In the genomic region with DNA sequence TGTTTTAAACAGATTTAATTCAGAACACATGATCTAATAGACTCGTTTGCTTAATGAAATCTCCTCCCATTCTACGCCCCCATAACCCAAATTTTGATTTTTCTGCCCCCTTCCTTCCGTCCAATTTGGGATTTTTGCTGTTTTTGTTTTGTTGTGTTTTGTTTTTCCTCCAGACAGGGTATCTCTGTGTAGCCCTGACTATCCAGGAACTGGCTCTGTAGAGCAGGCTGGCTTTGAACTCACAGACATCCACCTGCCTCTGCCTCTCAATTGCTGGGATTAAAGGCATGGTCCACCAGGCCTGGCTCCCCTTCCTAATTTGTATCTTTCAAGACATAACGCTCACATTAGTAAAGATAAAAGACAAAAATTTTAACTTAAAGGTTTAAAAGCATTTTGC, we compare ENCODE assay signal across 9 mouse cellular contexts. TPM values are rescaled to one million over a fixed set of nuclear protein-coding genes. Genes with fewer than 3 reads are reported as not detected.
DNase-seq lines count a peak whose midpoint lies in the region; ATAC-seq lines count a peak whose summit lies in the region.
"Had no signal": no experiment of that assay in that cellular context is flagged by ENCODE, and none has a peak within 500 bp of the region (broad histone marks: within the 10 kb centered on the region; RNA-seq: fewer than 3 reads in every experiment).

No protein-coding gene starts in this region.

- H3K9ac ChIP-seq in lung, embryonic 16.5 days (ENCODE audit: low read length), result peak overlapping the region; percentile 92
- no peak overlapping the region for H3K9ac ChIP-seq in forebrain, embryonic 15.5 days (replicated peaks)
- no peak overlapping the region for H3K9ac ChIP-seq in liver, embryonic 12.5 days
- H3K9ac ChIP-seq in stomach, embryonic 16.5 days (ENCODE audit: low read length), result peak overlapping the region; percentile 90

- H3K27ac ChIP-seq in lung, embryonic 16.5 days (ENCODE audit: low read length), result no peak overlapping the region; the same call in 1 of the 2 replicates
- no peak overlapping the region for H3K27ac ChIP-seq in forebrain, embryonic 15.5 days (replicated peaks)
- H3K27ac ChIP-seq in liver, embryonic 12.5 days, result no peak overlapping the region
- H3K27ac ChIP-seq in stomach, embryonic 16.5 days (ENCODE audit: low read length), result no peak overlapping the region

- no peak for ATAC-seq in lung, embryonic 16.5 days (ENCODE audit: low read depth)
- no peak for ATAC-seq in forebrain, embryonic 15.5 days (replicated peaks)
- no peak for ATAC-seq in liver, embryonic 12.5 days
- ATAC-seq in stomach, embryonic 16.5 days (ENCODE audit: insufficient read depth, low FRiP score), result no peak

- peak overlapping the region; percentile 91 for H3K4me2 ChIP-seq in lung, embryonic 16.5 days (ENCODE audit: low read depth, low read length)
- peak overlapping the region; percentile 98 for H3K4me2 ChIP-seq in forebrain, embryonic 15.5 days (replicated peaks)
- H3K4me2 ChIP-seq in liver, embryonic 12.5 days, result peak overlapping the region; percentile 99
- H3K4me2 ChIP-seq in stomach, embryonic 16.5 days (ENCODE audit: low read depth, low read length), result peak overlapping the region; percentile 99

- no peaks in the 10 kb centered on the region for H3K27me3 ChIP-seq in lung, embryonic 16.5 days (ENCODE audit: control insufficient read depth, insufficient read depth, low read depth, low read length)
- no peaks in the 10 kb centered on the region for H3K27me3 ChIP-seq in forebrain, embryonic 15.5 days
- H3K27me3 ChIP-seq in liver, embryonic 12.5 days (replicated peaks), result peaks cover 30% of the 10 kb centered on the region
- H3K27me3 ChIP-seq in stomach, embryonic 16.5 days (ENCODE audit: control insufficient read depth, insufficient read depth, low read length), result no peaks in the 10 kb centered on the region

- no peak for DNase-seq in lung, postnatal 36 days
- DNase-seq in cerebellum, adult 11-12 months, result no peak
- DNase-seq in left cerebral cortex, adult 11 months (ENCODE audit: low spot score), result no peak
- DNase-seq in urinary bladder, postnatal 4 days (ENCODE audit: low spot score in 2 of 2), result no peak
- DNase-seq: kidney, adult 2 months had no signal

- H3K36me3 ChIP-seq in lung, embryonic 16.5 days (ENCODE audit: control insufficient read depth, insufficient read depth, low read length), result no peaks in the 10 kb centered on the region
- no peaks in the 10 kb centered on the region for H3K36me3 ChIP-seq in forebrain, embryonic 15.5 days
- peaks cover 15% of the 10 kb centered on the region for H3K36me3 ChIP-seq in liver, embryonic 12.5 days
- no peaks in the 10 kb centered on the region for H3K36me3 ChIP-seq in stomach, embryonic 16.5 days (ENCODE audit: control insufficient read depth, insufficient read depth, low read length)

- H3K9me3 ChIP-seq in lung, embryonic 16.5 days (ENCODE audit: control insufficient read depth, low read length), result no peaks in the 10 kb centered on the region
- H3K9me3 ChIP-seq in forebrain, embryonic 15.5 days, result no peaks in the 10 kb centered on the region
- no peaks in the 10 kb centered on the region for H3K9me3 ChIP-seq in liver, embryonic 12.5 days (replicated peaks)
- H3K9me3 ChIP-seq in stomach, embryonic 16.5 days (replicated peaks; ENCODE audit: control insufficient read depth, low read length), result no peaks in the 10 kb centered on the region

- H3K4me1 ChIP-seq in lung, embryonic 16.5 days (replicated peaks; ENCODE audit: control insufficient read depth, insufficient read depth, low read length), result peaks cover 34% of the 10 kb centered on the region
- H3K4me1 ChIP-seq in forebrain, embryonic 15.5 days, result peaks cover 66% of the 10 kb centered on the region
- peaks cover 81% of the 10 kb centered on the region for H3K4me1 ChIP-seq in liver, embryonic 12.5 days
- H3K4me1 ChIP-seq in stomach, embryonic 16.5 days (ENCODE audit: control insufficient read depth, insufficient read depth, low read length), result peaks cover 49% of the 10 kb centered on the region

- peak overlapping the region; percentile 74 for H3K4me3 ChIP-seq in lung, embryonic 16.5 days (ENCODE audit: low read length)
- peak overlapping the region; percentile 57 for H3K4me3 ChIP-seq in forebrain, embryonic 15.5 days
- no peak overlapping the region for H3K4me3 ChIP-seq in liver, embryonic 12.5 days
- H3K4me3 ChIP-seq in stomach, embryonic 16.5 days (replicated peaks; ENCODE audit: low read length), result peak overlapping the region; percentile 73

- 18% methylated on average over 4 of the region's 4 CpGs for WGBS in lung, embryonic 16.5 days
- 31% methylated on average over 4 of the region's 4 CpGs for WGBS in forebrain, embryonic 15.5 days
- WGBS in liver, embryonic 12.5 days (ENCODE audit: insufficient replicate concordance), result 64% methylated on average over 4 of the region's 4 CpGs
- WGBS in stomach, embryonic 16.5 days, result 39% methylated on average over 4 of the region's 4 CpGs

RNA-seq across cellular contexts. Expression of gene Fzd7, which starts 3.6 kb away (rescaled TPM):
- polyA plus RNA-seq in lung, embryonic 16.5 days (2015; fragmentation: Nextera tagmentation; extraction: Ambion mirVana), result 12.4 and 12.9 TPM in 2 replicates
- polyA plus RNA-seq in forebrain, embryonic 15.5 days (2015; fragmentation: Nextera tagmentation; extraction: Ambion mirVana), result 3.5 and 4.2 TPM in 2 replicates
- 5.3 and 5.4 TPM in 2 replicates for polyA plus RNA-seq in liver, embryonic 12.5 days (2016; fragmentation: Nextera tagmentation; extraction: Ambion mirVana)
- polyA plus RNA-seq in stomach, embryonic 16.5 days (2015; fragmentation: Nextera tagmentation; extraction: Ambion mirVana), result 5.3 and 5.8 TPM in 2 replicates

RNA-seq across cellular contexts. Expression of gene Gm973, which starts 30.3 kb away (rescaled TPM):
- 2.0 and 2.3 TPM in 2 replicates for polyA plus RNA-seq in lung, embryonic 16.5 days (2015; fragmentation: Nextera tagmentation; extraction: Ambion mirVana)
- 4.0 and 9.2 TPM in 2 replicates for polyA plus RNA-seq in forebrain, embryonic 15.5 days (2015; fragmentation: Nextera tagmentation; extraction: Ambion mirVana)
- polyA plus RNA-seq in liver, embryonic 12.5 days (2016; fragmentation: Nextera tagmentation; extraction: Ambion mirVana), result not detected in 2 replicates
- 0.34 and 0.35 TPM in 2 replicates for polyA plus RNA-seq in stomach, embryonic 16.5 days (2015; fragmentation: Nextera tagmentation; extraction: Ambion mirVana)

Comparison
In these comparisons a context has a peak if more than half of its experiments do, and no peak if none do; other contexts are left out.
1. H3K9ac ChIP-seq: peak in lung, embryonic 16.5 days (single experiment) and stomach, embryonic 16.5 days (single experiment); none in forebrain, embryonic 15.5 days (single experiment) and liver, embryonic 12.5 days (single experiment).
2. Peak in every context shown above with its lines, with median percentiles within 50 percentile points of each other: H3K4me2 ChIP-seq.